Mouse (Mus musculus): ENCODE data around the gene Tmigd3.

DNA sequence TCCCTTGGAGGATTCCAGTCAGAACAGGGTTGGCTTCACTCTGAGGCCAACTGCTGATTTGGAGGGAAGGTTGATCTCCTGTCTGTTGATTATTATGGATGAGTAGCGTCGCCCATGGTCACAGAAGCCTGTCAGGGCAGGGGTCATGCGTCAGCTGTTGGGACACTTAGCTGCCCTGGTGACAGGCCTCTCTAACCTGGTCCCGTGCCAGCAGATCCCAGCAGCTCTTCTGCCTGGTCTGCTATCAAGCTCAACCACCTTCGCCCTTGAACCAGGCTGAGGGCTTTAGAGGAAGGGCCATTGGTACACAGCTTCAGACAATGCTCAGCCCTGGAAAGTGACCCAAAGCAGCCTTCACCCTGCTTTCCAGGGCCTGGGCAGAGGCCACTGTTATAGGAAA is 5.3 kb downstream of the Tmigd3 start:
- no peak for TF ChIP-seq CTCF (IDR thresholded peaks at IDR 0.05; ENCODE audit: low read depth, low read length)
- no peak for TF ChIP-seq POLR2A (IDR thresholded peaks at IDR 0.05; ENCODE audit: borderline replicate concordance, low read depth, low read length)

All from bone marrow macrophage, adult 2 months (primary cell).